Mouse (Mus musculus) ZHBTc4 (cell line): ENCODE data around the gene Acot11.
"Not testable (repeated sequence)": the region's sequence is repeated elsewhere in the genome, so short reads cannot be mapped to it uniquely, and the experiment has no call there.

Source experiments
- DNase-seq: peaks from one replicate; pipeline ENCODE4 v3.0.0-alpha.2; 2011; ENCODE audit warnings: low read depth, low spot score

Acot11 gene

GRCm38 (mm10) chr4:106778116-106778788 lies 26.5 kb downstream of the Acot11 start:
- peak; percentile 45 for DNase-seq

- DNase-seq: peak; percentile 70
Measured at GRCm38 (mm10) chr4:106776998-106777397, 27.8 kb downstream of the Acot11 start.

GRCm38 (mm10) chr4:106775767-106776166 lies 29.0 kb downstream of the Acot11 start:
- DNase-seq: not testable (repeated sequence)

- no peak for DNase-seq
Measured at GRCm38 (mm10) chr4:106772558-106772957, 32.2 kb downstream of the Acot11 start.

- DNase-seq: no peak
Measured at GRCm38 (mm10) chr4:106769306-106769705, 35.5 kb downstream of the Acot11 start.

- DNase-seq: no peak
Measured at GRCm38 (mm10) chr4:106764166-106764565, 40.6 kb downstream of the Acot11 start.

GRCm38 (mm10) chr4:106751726-106752125 lies 53.1 kb downstream of the Acot11 start:
- no peak for DNase-seq

- DNase-seq: peak; percentile 85
Measured at GRCm38 (mm10) chr4:106749699-106750098, 55.1 kb downstream of the Acot11 start.

GRCm38 (mm10) chr4:106747001-106747580 lies 57.7 kb downstream of the Acot11 start:
- no peak for DNase-seq

GRCm38 (mm10) chr4:106745862-106746261 lies 58.9 kb downstream of the Acot11 start:
- DNase-seq: no peak

GRCm38 (mm10) chr4:106737904-106738303 lies 66.9 kb downstream of the Acot11 start:
- no peak for DNase-seq

- DNase-seq: not testable (repeated sequence)
Measured at GRCm38 (mm10) chr4:106736884-106737283, 67.9 kb downstream of the Acot11 start.

GRCm38 (mm10) chr4:106733636-106734035 lies 71.2 kb downstream of the Acot11 start, which contains the start of gene Fam151a:
Fam151a (plus strand) TSS chr4:106733889.
- DNase-seq: peak; percentile 29

GRCm38 (mm10) chr4:106730814-106731213 lies 74.0 kb downstream of the Acot11 start, which contains the start of gene Mroh7:
Mroh7 (minus strand) TSS chr4:106730925.
- DNase-seq: peak; percentile 18

GRCm38 (mm10) chr4:106720631-106721030 lies 84.2 kb downstream of the Acot11 start:
- DNase-seq: no peak

- DNase-seq: peak; percentile 60
Measured at GRCm38 (mm10) chr4:106713622-106714021, 91.2 kb downstream of the Acot11 start.

- DNase-seq: peak; percentile 86
Measured at GRCm38 (mm10) chr4:106708408-106708807, 96.4 kb downstream of the Acot11 start.

- peak; percentile 81 for DNase-seq
Measured at GRCm38 (mm10) chr4:106707957-106708356, 96.8 kb downstream of the Acot11 start.

- peak; percentile 12 for DNase-seq
Measured at GRCm38 (mm10) chr4:106705096-106705665, 99.6 kb downstream of the Acot11 start.

- DNase-seq: peak; percentile 63
Measured at GRCm38 (mm10) chr4:106704416-106704815, 100.4 kb downstream of the Acot11 start.

GRCm38 (mm10) chr4:106703956-106704355 lies 100.8 kb downstream of the Acot11 start:
- DNase-seq: peak; percentile 32

GRCm38 (mm10) chr4:106700798-106701197 lies 104.0 kb downstream of the Acot11 start:
- no peak for DNase-seq

GRCm38 (mm10) chr4:106699989-106700388 lies 104.8 kb downstream of the Acot11 start:
- peak; percentile 88 for DNase-seq
